Mouse (Mus musculus) kidney, adult 2 months (tissue): ENCODE measurements around the gene Foxn3.

ENCODE experiments used
- CTCF ChIP-seq: fragments of 200-500 bp; conservative IDR thresholded peaks from 2 replicates; pipeline ENCODE4 v1.5.1; 2011; ENCODE audit warnings: low read depth, mild to moderate bottlenecking, control low read depth, low read length, moderate library complexity, mixed read lengths; ENCODE audit not compliant: insufficient read depth, insufficient read length
- POLR2A ChIP-seq: fragments of 200-500 bp; IDR thresholded peaks from one replicate; pipeline ENCODE4 v1.6.1; 2011; ENCODE audit warnings: low read depth, low read length, control low read depth

- TF ChIP-seq POLR2A (no peak), CTCF (no peak)
Observed at GRCm38 (mm10) chr12:99197031-99197430, 366.4 kb downstream of the Foxn3 start.
